Comparison of ENCODE assay signal across 8 mouse cellular contexts in genomic region chrX:86490309-86490708, GRCm38 (mm10).
DNase-seq lines count a peak whose midpoint lies in the region; ATAC-seq and TF ChIP-seq lines count a peak whose summit lies in the region.
"Had no signal": no experiment of that assay in that cellular context is flagged by ENCODE, and none has a peak within 500 bp of the region (broad histone marks: within the 10 kb centered on the region; RNA-seq: fewer than 3 reads in every experiment).

No protein-coding gene starts in this region.

- no peak for DNase-seq in layer of hippocampus, adult 2 months (ENCODE audit: low spot score in 2 of 2)
- no peak for DNase-seq in layer of hippocampus, postnatal 36 days
- DNase-seq in adipocyte (ENCODE audit: low spot score), result peak; percentile 2
- no peak for DNase-seq in yolk sac, embryonic 10.5 days (ENCODE audit: low spot score)

- peak; percentile 50; the same call in 1 of the 2 replicates for ATAC-seq in megakaryocyte progenitor cell, adult 5-6 weeks (replicated peaks; ENCODE audit: poor library complexity)

- no peaks in the 10 kb centered on the region; the same call in 1 of the 2 replicates for H3K27me3 ChIP-seq in ES-Bruce4 (ENCODE audit: control insufficient read depth, insufficient read depth, low read length, poor library complexity, severe bottlenecking)

- no peak for TF ChIP-seq EP300 in ES-Bruce4 (IDR thresholded peaks at IDR 0.05; ENCODE audit: insufficient read depth, low read depth, low read length)

- no peak for TF ChIP-seq POLR2A in ES-Bruce4 (IDR thresholded peaks at IDR 0.05; ENCODE audit: insufficient read depth, low read length)
- no peak for TF ChIP-seq POLR2A in cortical plate, adult 2 months (IDR thresholded peaks at IDR 0.05; ENCODE audit: extremely low read depth, insufficient read depth, low read length)

- no peak overlapping the region for H3K9ac ChIP-seq in ES-Bruce4 (ENCODE audit: low read depth, poor library complexity, severe bottlenecking)

- no peaks in the 10 kb centered on the region for H3K4me1 ChIP-seq in ES-Bruce4 (ENCODE audit: control insufficient read depth, insufficient read depth, low read length)
- no peaks in the 10 kb centered on the region for H3K4me1 ChIP-seq in cortical plate, adult 2 months (ENCODE audit: control insufficient read depth, insufficient read depth, low read length)

- no peaks in the 10 kb centered on the region for H3K9me3 ChIP-seq in ES-Bruce4 (replicated peaks; ENCODE audit: control insufficient read depth, insufficient read depth, low read length, poor library complexity, severe bottlenecking)

- TF ChIP-seq CTCF in layer of hippocampus, adult 2 months (conservative IDR thresholded peaks at IDR 0.05), result peak; percentile 74
- peak; percentile 58 for TF ChIP-seq CTCF in ES-Bruce4 (IDR thresholded peaks at IDR 0.05; ENCODE audit: low read depth, low read length)
- peak; percentile 47 for TF ChIP-seq CTCF in cortical plate, adult 2 months (IDR thresholded peaks at IDR 0.05; ENCODE audit: extremely low read depth, insufficient read depth, low read length)

- H3K36me3 ChIP-seq in ES-Bruce4 (ENCODE audit: control insufficient read depth, insufficient read depth, low read length, poor library complexity, severe bottlenecking), result no peaks in the 10 kb centered on the region

- H3K27ac ChIP-seq in layer of hippocampus, adult 2 months, result no peak overlapping the region
- no peak overlapping the region for H3K27ac ChIP-seq in ES-Bruce4 (ENCODE audit: insufficient read depth, low read length)
- H3K27ac ChIP-seq in cortical plate, adult 2 months (ENCODE audit: insufficient read depth, low read length), result no peak overlapping the region

- H3K4me3 ChIP-seq in layer of hippocampus, adult 2 months, result no peak overlapping the region
- no peak overlapping the region for H3K4me3 ChIP-seq in ES-Bruce4 (ENCODE audit: low read depth, low read length)
- no peak overlapping the region for H3K4me3 ChIP-seq in cortical plate, adult 2 months (ENCODE audit: insufficient read depth, low read length)
- H3K4me3 ChIP-seq: erythroblast, embryonic 14.5 days had no signal
